In genomic region chr11:32718371-32718770, GRCm38 (mm10) we compare ENCODE assay signal across 11 mouse cellular contexts.
DNase-seq lines count a peak whose midpoint lies in the region; ATAC-seq and TF ChIP-seq lines count a peak whose summit lies in the region.
"Had no signal": no experiment of that assay in that cellular context is flagged by ENCODE, and none has a peak within 500 bp of the region (broad histone marks: within the 10 kb centered on the region; RNA-seq: fewer than 3 reads in every experiment).

No protein-coding gene starts in this region.

- H3K36me3 ChIP-seq in CH12.LX (replicated peaks in 1 of 2; ENCODE audit: control insufficient read depth in 1 of 2, insufficient read depth in 1 of 2, low read length in 1 of 2) = peaks cover 14 to 59% of the 10 kb centered on the region in 2 experiments
- H3K36me3 ChIP-seq in midbrain, embryonic 15.5 days (replicated peaks) = no peaks in the 10 kb centered on the region

- peaks cover 13 to 47% of the 10 kb centered on the region in 2 experiments for H3K4me1 ChIP-seq in CH12.LX (ENCODE audit: control insufficient read depth in 1 of 2, insufficient read depth in 2 of 2)
- H3K4me1 ChIP-seq in midbrain, embryonic 15.5 days = 0 out of 2 replicates have a peak, but pooled peaks cover 3% of the 10 kb centered on the region

- H3K27ac ChIP-seq in CH12.LX (ENCODE audit: insufficient read depth, low read depth) = no peak overlapping the region
- no peak overlapping the region for H3K27ac ChIP-seq in midbrain, embryonic 15.5 days
- H3K27ac ChIP-seq: heart, embryonic 13.5 days; left cerebral cortex, adult 2 months had no signal

- TF ChIP-seq CTCF in CH12.LX (conservative IDR thresholded peaks at IDR 0.05 in 1 of 2, IDR thresholded peaks at IDR 0.05 in 1 of 2; ENCODE audit: low read depth in 2 of 2, low read length in 2 of 2) = no peak

- peaks cover 23% of the 10 kb centered on the region for H3K79me2 ChIP-seq in CH12.LX (replicated peaks; ENCODE audit: control insufficient read depth, extremely low read depth, insufficient read depth, poor library complexity, severe bottlenecking)

- H3K9ac ChIP-seq in CH12.LX (ENCODE audit: insufficient read depth, low read depth) = no peak overlapping the region
- H3K9ac ChIP-seq in midbrain, embryonic 15.5 days = no peak overlapping the region
- H3K9ac ChIP-seq: heart, embryonic 13.5 days had no signal

- no peak for TF ChIP-seq RAD21 in CH12.LX (IDR thresholded peaks at IDR 0.05; ENCODE audit: low read depth, low read length)

- peak; percentile 53 for DNase-seq in heart, postnatal 4 days
- no peak for DNase-seq in heart, postnatal 25 days (ENCODE audit: low spot score)
- DNase-seq in CH12.LX (ENCODE audit: extremely low read depth) = no peak
- peak; percentile 54 for DNase-seq in ZHBTc4 (ENCODE audit: low read depth, low spot score)
- DNase-seq in kidney, postnatal 25 days = peak; percentile 60 to 71
- DNase-seq in MN1 (ENCODE audit: low spot score) = no peak

- intact Hi-C loops in heart, postnatal 25 days (cut with DNase I) = no loop called here

- H3K4me3 ChIP-seq in CH12.LX (replicated peaks in 1 of 3; ENCODE audit: low read depth in 2 of 3, low read length in 2 of 3, poor library complexity in 1 of 3) = no peak overlapping the region
- H3K4me3 ChIP-seq in midbrain, embryonic 15.5 days = no peak overlapping the region
- H3K4me3 ChIP-seq: heart, embryonic 13.5 days; left cerebral cortex, adult 2 months had no signal

- no peak for TF ChIP-seq POLR2A in CH12.LX (IDR thresholded peaks at IDR 0.05; ENCODE audit: low read depth, low read length)

- no peaks in the 10 kb centered on the region for H3K9me3 ChIP-seq in CH12.LX (replicated peaks; ENCODE audit: low read length)
- H3K9me3 ChIP-seq in midbrain, embryonic 15.5 days = no peaks in the 10 kb centered on the region
- H3K9me3 ChIP-seq: heart, embryonic 13.5 days had no signal

- WGBS in midbrain, embryonic 15.5 days = 52% methylated on average over 2 of the region's 2 CpGs

- H3K27me3 ChIP-seq in CH12.LX (replicated peaks) = no peaks in the 10 kb centered on the region
- H3K27me3 ChIP-seq in midbrain, embryonic 15.5 days (replicated peaks) = no peaks in the 10 kb centered on the region
- H3K27me3 ChIP-seq: heart, embryonic 13.5 days had no signal

- in situ Hi-C loops in CH12.LX (cut with MboI; ENCODE audit: low pct_ligation_motif_present, low pct_unique_long_range_greater_than_20kb, low sequenced_read_pairs) = no loop called here

- ATAC-seq in midbrain, embryonic 15.5 days (replicated peaks) = no peak
- ATAC-seq in megakaryocyte progenitor cell, adult 5-6 weeks (replicated peaks; ENCODE audit: poor library complexity) = no peak
- ATAC-seq: midbrain, embryonic 16.5 days had no signal

- no peak overlapping the region for H3K4me2 ChIP-seq in CH12.LX (ENCODE audit: insufficient read depth, low read depth, poor library complexity, severe bottlenecking)
- H3K4me2 ChIP-seq in midbrain, embryonic 15.5 days = no peak overlapping the region
- H3K4me2 ChIP-seq: heart, embryonic 13.5 days had no signal

- no peak for TF ChIP-seq EP300 in CH12.LX (IDR thresholded peaks at IDR 0.05; ENCODE audit: low read length)

- dilution Hi-C loops in CH12.LX (cut with MboI; ENCODE audit: extremely low pct_ligation_motif_present, extremely low pct_unique_long_range_greater_than_20kb, low sequenced_read_pairs) = no loop called here

TF ChIP-seq in CH12.LX, 34 proteins besides CTCF, POLR2A, EP300 and RAD21:
- TF ChIP-seq SIN3A (IDR thresholded peaks at IDR 0.05; ENCODE audit: low read length) (0 out of 2 replicates have a peak, but pooled peaks have one; percentile 39), MAX (IDR thresholded peaks at IDR 0.05; ENCODE audit: low read length) (no peak)

Comparison
In these comparisons a context has a peak if more than half of its experiments do, and no peak if none do; other contexts are left out.
1. DNase-seq: peak in heart, postnatal 4 days (single experiment), ZHBTc4 (single experiment) and kidney, postnatal 25 days (2 of 2); none in heart, postnatal 25 days (single experiment), CH12.LX (single experiment) and MN1 (single experiment).